Mouse (Mus musculus) left cerebral cortex, adult 8-10 months (tissue): ENCODE data around the gene Ppfia3. TPM values are rescaled to one million over a fixed set of nuclear protein-coding genes. Genes with fewer than 3 reads are reported as not detected.

ENCODE experiments used
- DNase-seq, 2 experiments: peaks; one replicate each; pipeline ENCODE4 v3.0.0; 2022; ENCODE audit warnings: low spot score in 2 of 2
- total RNA-seq, 4 experiments: library from RNA; stranded (reverse); gene quantifications; 2 replicates each; pipeline ENCODE4 v1.2.4; 2022

Ppfia3 gene
- total RNA-seq, 4 experiments from 2014 or later = 137 to 162 (median 150) TPM

DNA sequence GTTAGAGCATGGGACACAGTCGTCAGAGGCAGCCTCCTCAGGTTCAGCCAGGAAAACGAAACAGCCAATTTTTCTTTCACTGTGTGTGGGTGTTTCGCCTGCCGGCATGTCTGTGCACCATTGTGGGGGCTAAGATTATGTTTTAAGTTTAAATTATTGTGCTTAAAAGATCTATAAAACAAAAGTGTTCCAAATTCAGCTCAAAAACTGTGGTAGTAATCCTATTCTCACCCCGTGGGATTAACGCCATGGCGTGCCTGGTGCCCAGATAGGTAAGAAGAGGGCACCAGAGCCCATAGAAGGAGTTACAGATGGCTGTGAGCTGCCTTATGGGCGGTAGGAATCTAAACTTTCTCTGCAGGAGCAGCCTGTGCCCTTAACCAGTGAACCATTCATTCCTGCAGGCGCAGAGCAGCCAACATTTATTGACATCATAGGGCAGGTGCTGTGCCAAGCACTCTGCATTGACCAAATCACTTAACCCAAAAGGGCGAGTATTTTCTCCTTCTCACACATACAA, 51.6 kb downstream of the Ppfia3 start:
- DNase-seq = no peak

DNA sequence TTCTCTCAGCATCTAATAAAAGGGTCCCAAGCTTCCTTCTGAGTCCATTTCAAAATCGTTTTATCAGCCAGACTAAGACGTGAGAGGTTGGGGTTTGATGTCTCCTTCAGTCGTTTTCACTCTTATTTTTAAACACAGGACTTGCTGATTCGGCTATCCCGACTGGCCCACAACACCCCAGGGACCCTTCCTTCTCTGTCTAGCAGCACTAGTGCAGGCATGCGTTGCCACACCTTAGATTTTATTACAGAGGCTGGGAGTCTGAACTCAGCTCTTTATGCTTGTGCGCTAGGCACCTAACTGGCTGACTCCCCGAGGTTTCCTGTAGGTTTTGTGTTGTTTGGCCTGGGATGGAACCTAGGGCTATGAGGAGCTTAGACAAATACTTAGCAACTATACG, 53.3 kb downstream of the Ppfia3 start:
- no peak for DNase-seq

DNA sequence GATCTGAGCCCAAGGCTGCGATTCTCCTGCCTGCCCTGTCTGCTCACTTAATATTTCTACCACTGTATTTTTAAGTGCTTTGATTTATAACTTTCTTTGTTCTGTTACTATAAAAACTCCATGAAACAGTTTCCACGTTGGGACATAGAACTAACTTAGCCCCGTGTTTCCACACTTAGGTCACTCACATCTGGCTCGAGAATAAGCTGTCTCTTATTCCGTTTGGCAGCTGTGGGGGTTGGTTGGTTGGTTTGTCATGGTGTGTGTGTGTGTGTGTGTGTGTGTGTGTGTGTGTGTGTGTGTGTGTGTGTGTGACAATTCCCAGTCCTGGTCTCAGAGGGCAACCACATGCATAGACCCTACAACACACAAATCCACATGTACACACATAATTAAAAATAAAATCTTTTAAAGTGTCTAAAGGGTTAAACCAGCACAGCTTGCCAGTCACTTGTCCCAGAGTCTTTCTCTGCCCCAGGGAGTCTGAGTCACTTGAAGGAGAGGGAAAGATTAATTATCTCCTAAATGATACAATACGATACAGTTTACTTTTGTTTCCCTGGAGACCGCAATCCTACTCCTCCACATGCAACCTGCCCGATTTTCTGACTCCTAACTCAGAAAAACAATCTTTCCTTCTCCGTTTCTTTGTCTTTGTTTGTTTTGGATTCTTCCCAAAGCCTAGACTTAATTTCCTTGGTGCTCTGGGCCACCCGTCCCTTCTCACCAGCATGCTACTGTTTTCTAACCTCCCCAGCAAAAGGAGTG, 53.9 kb downstream of the Ppfia3 start:
- no peak for DNase-seq

DNA sequence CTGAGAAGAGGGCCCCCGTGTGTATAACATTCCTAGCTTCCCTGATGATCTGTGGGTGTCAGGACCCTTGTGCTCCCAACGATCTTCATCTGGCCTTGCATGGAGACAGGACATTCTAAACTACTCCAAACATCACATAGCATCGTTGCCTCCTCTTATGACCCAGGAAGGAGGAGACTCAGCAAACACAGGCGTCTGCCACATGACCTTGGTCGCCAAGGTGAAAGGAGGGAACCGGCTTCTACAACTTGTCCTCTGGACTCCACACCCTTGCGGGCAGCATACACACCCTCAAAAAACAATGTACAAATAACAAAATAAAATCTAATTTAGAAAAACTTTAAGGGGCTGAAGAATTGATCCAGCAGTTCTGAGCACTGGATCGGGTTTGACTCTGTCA, 54.8 kb downstream of the Ppfia3 start:
- DNase-seq = no peak

DNA sequence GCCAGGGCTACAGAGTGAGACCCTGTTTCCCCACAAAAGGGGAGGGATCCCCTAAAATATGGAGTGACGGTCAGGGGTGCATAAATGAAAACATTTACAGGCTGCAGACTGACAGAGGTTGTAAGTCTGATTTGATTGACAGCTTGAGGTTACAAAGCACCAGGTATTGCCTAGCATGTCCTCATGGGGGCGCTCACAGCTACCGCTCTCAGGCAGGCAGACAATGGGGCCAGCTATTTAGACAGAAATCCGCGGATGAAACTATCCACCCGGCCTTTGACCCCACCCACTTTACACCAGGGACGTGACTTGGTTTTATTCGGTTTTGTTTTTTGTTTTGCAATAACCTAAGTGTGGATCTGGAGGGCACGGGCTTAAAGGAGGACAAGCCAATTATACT, 57.4 kb downstream of the Ppfia3 start:
- no peak for DNase-seq

DNA sequence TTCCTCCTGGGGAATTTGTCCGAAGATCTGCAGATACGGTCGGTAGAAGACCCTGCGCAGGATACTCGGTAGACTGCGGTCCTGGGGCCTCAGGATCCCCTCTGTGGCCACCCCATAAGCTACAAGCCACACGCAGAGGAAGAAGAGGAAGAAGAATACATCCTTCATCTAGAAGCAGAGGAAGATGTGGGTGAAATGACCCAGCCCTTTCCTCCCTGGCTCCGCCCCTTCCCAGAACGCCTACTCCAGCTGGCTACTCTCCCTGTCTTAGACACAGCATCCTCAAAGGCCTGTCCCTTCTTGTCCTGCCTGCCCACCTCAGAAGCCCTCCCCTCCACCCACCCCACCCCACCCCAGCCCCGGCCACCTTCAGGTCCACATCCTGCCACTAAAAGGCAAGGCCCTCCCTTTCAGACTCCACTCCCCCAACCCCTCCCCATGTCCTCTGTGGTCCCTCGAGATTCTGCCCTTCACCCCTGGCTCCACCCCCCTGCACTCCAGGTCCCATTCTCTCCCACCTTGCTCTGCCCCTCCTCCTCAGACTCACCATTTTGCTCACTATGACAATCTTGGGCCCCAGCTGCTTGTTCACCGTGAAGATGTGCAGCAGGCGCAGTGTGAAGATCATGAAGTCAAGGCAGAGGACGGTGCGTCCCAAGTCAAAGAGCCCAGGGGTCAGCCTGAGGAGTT, 58.1 kb downstream of the Ppfia3 start:
- DNase-seq = no peak

DNA sequence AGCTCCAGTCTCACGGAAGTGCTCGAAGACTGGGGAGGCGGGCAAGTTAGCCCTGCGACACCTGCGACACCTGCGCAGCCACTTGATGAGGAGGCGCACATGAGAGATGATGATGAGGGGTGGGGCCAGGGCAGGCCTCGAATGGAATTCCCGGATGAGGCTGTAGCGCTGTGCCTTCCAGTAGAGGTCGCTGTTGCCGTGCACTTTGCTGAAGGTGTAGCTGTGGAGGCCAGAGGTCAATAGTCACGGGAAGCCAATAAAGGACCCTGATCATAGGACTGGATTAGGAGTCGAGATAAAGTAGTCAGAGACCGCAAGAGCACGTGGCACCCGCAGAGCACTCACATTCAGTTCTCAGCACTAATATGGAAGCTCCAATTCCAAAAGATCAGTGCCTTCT, 61.5 kb downstream of the Ppfia3 start:
- peak; percentile 48 to 67 for DNase-seq

DNA sequence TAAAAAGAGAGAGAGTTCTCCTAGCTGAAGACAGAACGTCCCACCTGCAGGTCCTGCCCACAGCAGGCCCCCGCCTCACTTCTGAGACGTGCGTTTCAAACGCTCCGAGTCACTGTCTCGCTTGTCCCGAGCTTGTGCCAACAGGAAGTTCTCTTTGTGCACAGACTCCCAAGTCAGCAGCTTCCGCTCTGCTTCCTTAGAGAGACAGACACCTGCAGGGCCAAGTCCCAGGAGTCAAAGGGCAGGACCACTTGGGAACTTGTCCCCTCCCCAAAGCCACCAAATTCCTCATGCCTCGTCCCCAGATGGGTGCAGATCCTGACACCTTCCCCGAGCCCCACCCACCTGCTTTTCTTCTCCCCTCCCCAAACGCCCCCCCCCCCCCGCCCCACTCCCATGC, 62.0 kb downstream of the Ppfia3 start:
- no peak for DNase-seq

DNA sequence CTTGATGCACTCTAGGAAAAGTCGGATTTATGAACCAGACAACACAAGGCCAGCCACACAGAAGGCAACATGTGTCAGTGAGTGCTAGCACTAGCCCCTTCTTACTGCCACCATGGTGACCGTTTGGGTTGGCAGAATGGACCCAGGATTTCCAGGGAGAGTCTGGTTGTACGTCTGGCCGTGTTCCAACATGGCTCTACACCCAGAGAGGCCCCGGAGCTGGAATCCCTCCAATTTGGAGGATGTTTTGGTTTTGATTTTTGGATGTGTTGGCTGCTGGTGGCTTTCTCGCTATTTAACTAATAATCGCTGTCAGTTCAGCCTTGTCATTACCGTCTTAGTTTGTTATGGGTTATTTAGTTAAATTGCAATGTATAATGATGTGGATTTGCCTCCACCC, 64.2 kb downstream of the Ppfia3 start:
- DNase-seq = no peak

DNA sequence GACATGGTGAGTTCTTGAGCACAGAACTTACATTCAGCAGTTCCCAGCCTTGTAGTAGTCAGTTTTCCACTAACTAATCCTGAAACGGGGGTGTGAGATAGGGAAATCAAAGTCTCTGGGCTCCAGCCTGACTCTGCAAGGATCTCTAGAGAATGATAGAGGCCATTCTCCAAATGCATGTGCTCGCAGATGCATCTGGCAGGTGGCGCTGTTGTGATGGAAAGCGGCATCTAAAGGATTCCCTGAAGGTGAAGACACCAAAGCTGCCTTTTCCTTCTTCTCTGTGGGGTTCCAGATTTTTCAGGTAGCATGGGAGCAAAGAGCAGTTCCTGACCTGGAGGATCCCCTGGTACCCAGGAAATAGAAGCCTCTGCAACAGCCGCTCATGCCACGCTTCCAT, 66.5 kb downstream of the Ppfia3 start:
- DNase-seq = peak; percentile 46 to 50

DNA sequence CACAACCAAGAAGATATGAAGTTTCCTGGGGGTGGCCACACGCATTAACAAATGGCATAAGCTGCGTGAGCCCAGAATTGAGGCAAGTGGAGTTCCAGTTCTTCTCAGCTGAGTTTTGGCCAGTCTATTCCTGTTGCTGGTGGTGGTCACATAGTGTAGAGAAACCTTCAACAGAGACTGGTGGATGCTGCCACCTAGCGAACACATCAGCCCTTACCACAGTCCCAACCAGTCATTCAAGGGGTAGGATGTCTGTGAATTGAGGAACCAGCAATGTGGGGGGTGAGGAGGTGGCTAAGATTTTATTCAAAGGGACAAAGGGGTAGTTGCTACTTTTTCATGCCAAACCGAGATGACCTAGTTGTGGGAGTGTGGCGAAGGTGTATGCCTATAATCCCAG, 67.1 kb downstream of the Ppfia3 start:
- peak; percentile 34 to 67 for DNase-seq

DNA sequence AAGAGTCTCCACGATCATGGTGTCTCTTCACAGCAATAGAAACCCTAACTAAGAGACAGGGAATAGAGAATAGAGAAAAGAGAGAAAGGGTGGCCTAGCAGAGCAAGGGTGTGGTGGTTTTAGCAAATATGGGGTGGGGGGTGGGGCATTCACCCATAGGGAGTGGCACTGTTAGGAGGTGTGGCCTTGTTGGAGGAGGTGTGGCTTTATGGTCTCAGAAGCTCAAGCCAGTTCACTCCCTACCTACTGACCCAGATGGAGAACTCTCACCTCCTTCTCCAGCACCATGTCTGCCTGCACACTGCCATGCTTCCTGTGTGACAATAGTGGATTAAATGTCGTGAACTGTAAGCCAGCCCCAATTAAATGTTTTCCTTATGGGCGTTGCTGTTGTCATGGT, 69.3 kb downstream of the Ppfia3 start:
- DNase-seq = no peak

DNA sequence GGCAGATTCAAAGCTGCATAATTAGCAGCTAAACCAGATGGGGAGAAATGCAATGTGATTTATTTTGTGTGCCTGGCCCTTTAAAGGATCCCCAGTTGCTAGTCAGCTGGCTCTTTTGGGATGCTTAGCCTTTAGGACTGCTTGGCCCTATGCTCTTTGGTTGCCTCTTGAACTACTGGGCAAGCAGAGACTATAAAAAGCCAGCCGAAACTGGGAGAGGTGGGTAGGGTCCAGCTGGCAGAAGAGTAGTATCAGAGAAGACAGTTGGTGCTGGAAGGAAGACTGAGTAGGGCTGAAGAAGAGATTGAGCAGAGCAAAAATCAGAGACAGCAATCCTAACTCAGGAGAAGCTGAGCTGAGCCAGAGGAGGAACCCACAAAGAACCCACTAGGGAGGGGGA, 70.2 kb downstream of the Ppfia3 start:
- DNase-seq = no peak

Other genes starting within 250 kb of the Ppfia3 start
- gene Rps11, start 242.6 kb downstream of the Ppfia3 start, total RNA-seq = 100 to 1,000 TPM; 467 to 554 (median 521) TPM
- gene Rpl13a, start 238.3 kb downstream of the Ppfia3 start, total RNA-seq = 100 to 1,000 TPM; 804 to 903 (median 864) TPM
- gene Gm45713, start 230.8 kb downstream of the Ppfia3 start, total RNA-seq = not detected
- 1 to 10 TPM; 6.5 to 8.2 (median 7.5) TPM for gene Flt3l, start 230.6 kb downstream of the Ppfia3 start, total RNA-seq
- 10 to 100 TPM; 41.4 to 49.3 (median 45.2) TPM for gene Pih1d1, start 212.7 kb downstream of the Ppfia3 start, total RNA-seq
- 10 to 100 TPM; 17.9 to 20.9 (median 19.8) TPM for gene Aldh16a1, start 212.4 kb downstream of the Ppfia3 start, total RNA-seq
- gene Slc17a7, start 203.1 kb downstream of the Ppfia3 start, total RNA-seq = 1,000 to 10,000 TPM; 1,001 to 1,087 (median 1,026) TPM
- gene Gfy, start 187.4 kb downstream of the Ppfia3 start, total RNA-seq = under 1 TPM in 1 of 4 experiments, not detected in 3; 0.34 TPM
- under 1 TPM in 1 of 4 experiments, not detected in 3; 0.80 TPM for gene Pth2, start 186.0 kb downstream of the Ppfia3 start, total RNA-seq
- 1 to 10 TPM; 4.3 to 6.4 (median 5.4) TPM for gene Ccdc155, start 162.1 kb downstream of the Ppfia3 start, total RNA-seq
- 10 to 100 TPM; 23.1 to 31.5 (median 26.8) TPM for gene Dkkl1, start 154.9 kb downstream of the Ppfia3 start, total RNA-seq
- gene Tead2, start 151.3 kb downstream of the Ppfia3 start, total RNA-seq = 1 to 10 TPM; 2.0 to 5.1 (median 3.0) TPM
- gene Cd37, start 127.9 kb downstream of the Ppfia3 start, total RNA-seq = 10 to 100 TPM in 2 of 4 experiments, 1 to 10 TPM in 2; 5.0 to 18.9 (median 11.9) TPM
- gene Slc6a16, start 125.9 kb downstream of the Ppfia3 start, total RNA-seq = 1 to 10 TPM; 1.6 to 2.6 (median 2.1) TPM
- under 1 TPM in 3 of 4 experiments, not detected in 1; 0.19 to 0.55 (median 0.34) TPM for gene Slc6a21, start 89.5 kb downstream of the Ppfia3 start, total RNA-seq
- 10 to 100 TPM; 23.9 to 27.8 (median 25.1) TPM for gene Trpm4, start 33.2 kb downstream of the Ppfia3 start, total RNA-seq
- 1 to 10 TPM in 1 of 4 experiments, under 1 TPM in 3; 0.26 to 1.1 (median 0.78) TPM for gene Hrc, start 31.7 kb downstream of the Ppfia3 start, total RNA-seq
- 100 to 1,000 TPM; 139 to 172 (median 159) TPM for gene Lin7b, start 3.6 kb upstream of the Ppfia3 start, total RNA-seq
- gene Snrnp70, start 28.7 kb upstream of the Ppfia3 start, total RNA-seq = 100 to 1,000 TPM; 295 to 398 (median 356) TPM
- under 1 TPM in 1 of 4 experiments, not detected in 3; 0.14 TPM for gene Kcna7, start 38.6 kb upstream of the Ppfia3 start, total RNA-seq
- under 1 TPM in 2 of 4 experiments, not detected in 2; 0.36 to 0.39 TPM for gene Ntf5, start 46.7 kb upstream of the Ppfia3 start, total RNA-seq
- gene Lhb, start 53.8 kb upstream of the Ppfia3 start, total RNA-seq = not detected
- 10 to 100 TPM; 14.7 to 16.4 (median 15.1) TPM for gene Gys1, start 67.8 kb upstream of the Ppfia3 start, total RNA-seq
- 10 to 100 TPM; 30.0 to 37.5 (median 32.0) TPM for gene Ruvbl2, start 71.1 kb upstream of the Ppfia3 start, total RNA-seq
- gene Ftl1, start 92.9 kb upstream of the Ppfia3 start, total RNA-seq = 100 to 1,000 TPM; 206 to 283 (median 229) TPM
- gene Bax, start 99.9 kb upstream of the Ppfia3 start, total RNA-seq = 10 to 100 TPM; 57.8 to 78.7 (median 67.0) TPM
- gene Tulp2, start 114.9 kb upstream of the Ppfia3 start, total RNA-seq = not detected
- 1 to 10 TPM in 3 of 4 experiments, not detected in 1; 1.9 to 3.2 (median 2.9) TPM for gene Gm45808, start 119.8 kb upstream of the Ppfia3 start, total RNA-seq
- gene Dhdh, start 121.8 kb upstream of the Ppfia3 start, total RNA-seq = 1 to 10 TPM; 5.9 to 7.0 (median 6.3) TPM
- 100 to 1,000 TPM in 3 of 4 experiments, 10 to 100 TPM in 1; 97.8 to 121 (median 110) TPM for gene Nucb1, start 143.4 kb upstream of the Ppfia3 start, total RNA-seq
- 10 to 100 TPM; 16.0 to 27.0 (median 22.4) TPM for gene Ppp1r15a, start 159.2 kb upstream of the Ppfia3 start, total RNA-seq
- 1 to 10 TPM; 3.0 to 5.1 (median 4.0) TPM for gene Plekha4, start 159.3 kb upstream of the Ppfia3 start, total RNA-seq
- 1 to 10 TPM in 2 of 4 experiments, under 1 TPM in 1, not detected in 1; 0.72 to 2.6 (median 1.2) TPM for gene Hsd17b14, start 187.9 kb upstream of the Ppfia3 start, total RNA-seq
- 10 to 100 TPM; 19.3 to 21.1 (median 19.9) TPM for gene Bcat2, start 203.1 kb upstream of the Ppfia3 start, total RNA-seq
- gene Fgf21, start 248.5 kb upstream of the Ppfia3 start, total RNA-seq = not detected